Mouse (Mus musculus) layer of hippocampus, adult 9-10 months (tissue): ENCODE measurements around the gene Ifnk.

Experiments used
- DNase-seq: peaks from one replicate; pipeline ENCODE4 v3.0.0; 2022; ENCODE audit warnings: low spot score

Ifnk gene

GRCm38 (mm10) chr4:35140317-35140716 is 11.5 kb upstream of the Ifnk start:
- no peak for DNase-seq

GRCm38 (mm10) chr4:35143472-35144102 is 8.3 kb upstream of the Ifnk start:
- DNase-seq: no peak

- DNase-seq: no peak
Observed at GRCm38 (mm10) chr4:35145726-35146125, 6.1 kb upstream of the Ifnk start.

- no peak for DNase-seq
Observed at GRCm38 (mm10) chr4:35146597-35146996, 5.3 kb upstream of the Ifnk start.

- DNase-seq: no peak
Observed at GRCm38 (mm10) chr4:35148326-35148725, 3.5 kb upstream of the Ifnk start.

GRCm38 (mm10) chr4:35150706-35151105 is 1.1 kb upstream of the Ifnk start:
- no peak for DNase-seq

- no peak for DNase-seq
Observed at GRCm38 (mm10) chr4:35154051-35154450, 2.2 kb downstream of the Ifnk start.

- DNase-seq: no peak
Observed at GRCm38 (mm10) chr4:35155132-35155922, 3.5 kb downstream of the Ifnk start.

GRCm38 (mm10) chr4:35156149-35156611 is 4.3 kb downstream of the Ifnk start:
- no peak for DNase-seq

GRCm38 (mm10) chr4:35156751-35157611 is 5.1 kb downstream of the Ifnk start, which contains the start of gene Mob3b:
Mob3b (minus strand) TSS chr4:35157484.
- DNase-seq: peak; percentile 48

- no peak for DNase-seq
Observed at GRCm38 (mm10) chr4:35157815-35158214, 6.0 kb downstream of the Ifnk start.

GRCm38 (mm10) chr4:35165275-35165674 is 13.4 kb downstream of the Ifnk start:
- no peak for DNase-seq

- DNase-seq: no peak
Observed at GRCm38 (mm10) chr4:35165947-35166346, 14.1 kb downstream of the Ifnk start.

- DNase-seq: no peak
Observed at GRCm38 (mm10) chr4:35167855-35168254, 16.0 kb downstream of the Ifnk start.

GRCm38 (mm10) chr4:35169571-35170125 is 17.8 kb downstream of the Ifnk start:
- DNase-seq: no peak

GRCm38 (mm10) chr4:35172471-35172870 is 20.6 kb downstream of the Ifnk start:
- no peak for DNase-seq

GRCm38 (mm10) chr4:35173551-35173950 is 21.7 kb downstream of the Ifnk start:
- DNase-seq: no peak

- DNase-seq: no peak
Observed at GRCm38 (mm10) chr4:35175566-35175965, 23.7 kb downstream of the Ifnk start.

- DNase-seq: no peak
Observed at GRCm38 (mm10) chr4:35177926-35178645, 26.2 kb downstream of the Ifnk start.

GRCm38 (mm10) chr4:35187617-35188326 is 35.9 kb downstream of the Ifnk start:
- DNase-seq: no peak

GRCm38 (mm10) chr4:35189794-35190193 is 37.9 kb downstream of the Ifnk start:
- DNase-seq: no peak
